Mouse (Mus musculus): ENCODE measurements around the gene Adam19. TPM values are rescaled to one million over a fixed set of nuclear protein-coding genes. Genes with fewer than 3 reads are reported as not detected.

The Adam19 gene
- polyA plus RNA-seq, 1 experiment from 2014 or later: 12.2 TPM

- H3K9me3 ChIP-seq: no peaks in the 10 kb centered on the region
- ATAC-seq (replicated peaks): no peak
- WGBS: 58% methylated on average over 9 of the region's 9 CpGs
- peak overlapping the region; percentile 69 for H3K4me2 ChIP-seq
- H3K4me1 ChIP-seq: peaks cover 19% of the 10 kb centered on the region
- no peak overlapping the region; the same call in 1 of the 2 replicates for H3K9ac ChIP-seq
- peak overlapping the region; percentile 71; the same call in 1 of the 2 replicates for H3K4me3 ChIP-seq
- 0 out of 2 replicates have a peak, but pooled peaks cover 3% of the 10 kb centered on the region for H3K36me3 ChIP-seq (replicated peaks)
- no peaks in the 10 kb centered on the region for H3K27me3 ChIP-seq (replicated peaks)
- no peak overlapping the region for H3K27ac ChIP-seq
These were observed 2.2 kb downstream of the Adam19 start for GRCm38 (mm10) chr11:46058011-46058410.

GRCm38 (mm10) chr11:46058916-46059315 is 3.1 kb downstream of the Adam19 start:
- Histone ChIP-seq H3K27me3 (replicated peaks) (no peaks in the 10 kb centered on the region), H3K9ac (no peak overlapping the region), H3K4me1 (peaks cover 19% of the 10 kb centered on the region), H3K36me3 (replicated peaks) (0 out of 2 replicates have a peak, but pooled peaks cover 3% of the 10 kb centered on the region), H3K4me2 (no peak overlapping the region), H3K9me3 (no peaks in the 10 kb centered on the region), H3K4me3 (no peak overlapping the region), H3K27ac (no peak overlapping the region)
- WGBS: 97% methylated on average over 4 of the region's 4 CpGs
- ATAC-seq (replicated peaks): no peak

- WGBS: 75% methylated on average over 8 of the region's 8 CpGs
- no peak for ATAC-seq (replicated peaks)
- Histone ChIP-seq H3K27ac (no peak overlapping the region), H3K4me1 (peaks cover 26% of the 10 kb centered on the region), H3K9me3 (no peaks in the 10 kb centered on the region), H3K36me3 (replicated peaks) (0 out of 2 replicates have a peak, but pooled peaks cover 3% of the 10 kb centered on the region), H3K27me3 (replicated peaks) (no peaks in the 10 kb centered on the region), H3K9ac (no peak overlapping the region), H3K4me3 (no peak overlapping the region), H3K4me2 (no peak overlapping the region)
These were observed 4.3 kb downstream of the Adam19 start for GRCm38 (mm10) chr11:46059887-46060650.

- no peak overlapping the region for H3K27ac ChIP-seq
- no peaks in the 10 kb centered on the region for H3K27me3 ChIP-seq (replicated peaks)
- 0 out of 2 replicates have a peak, but pooled peaks cover 3% of the 10 kb centered on the region for H3K36me3 ChIP-seq (replicated peaks)
- 85% methylated on average over 5 of the region's 5 CpGs for WGBS
- H3K4me2 ChIP-seq: no peak overlapping the region
- H3K4me3 ChIP-seq: no peak overlapping the region
- H3K9me3 ChIP-seq: no peaks in the 10 kb centered on the region
- peaks cover 27% of the 10 kb centered on the region for H3K4me1 ChIP-seq
- no peak for ATAC-seq (replicated peaks)
- no peak overlapping the region for H3K9ac ChIP-seq
These were observed 4.8 kb downstream of the Adam19 start for GRCm38 (mm10) chr11:46060651-46061020.

GRCm38 (mm10) chr11:46061776-46062445 is 6.1 kb downstream of the Adam19 start:
- Histone ChIP-seq H3K4me1 (peaks cover 26% of the 10 kb centered on the region), H3K4me3 (no peak overlapping the region)

GRCm38 (mm10) chr11:46062569-46062968 is 6.8 kb downstream of the Adam19 start:
- Histone ChIP-seq H3K27ac (no peak overlapping the region), H3K27me3 (replicated peaks) (no peaks in the 10 kb centered on the region), H3K9me3 (no peaks in the 10 kb centered on the region), H3K4me2 (no peak overlapping the region), H3K36me3 (replicated peaks) (0 out of 2 replicates have a peak, but pooled peaks cover 3% of the 10 kb centered on the region), H3K4me3 (no peak overlapping the region), H3K9ac (no peak overlapping the region), H3K4me1 (peaks cover 20% of the 10 kb centered on the region)
- ATAC-seq (replicated peaks): no peak
- WGBS: 53% methylated on average over 4 of the region's 4 CpGs

More at GRCm38 (mm10) chr11:46061776-46062445, 6.1 kb downstream of the Adam19 start:
- H3K9me3 ChIP-seq: no peaks in the 10 kb centered on the region
- WGBS: 85% methylated on average over 6 of the region's 6 CpGs
- H3K27ac ChIP-seq: no peak overlapping the region
- 0 out of 2 replicates have a peak, but pooled peaks cover 3% of the 10 kb centered on the region for H3K36me3 ChIP-seq (replicated peaks)
- no peak overlapping the region for H3K9ac ChIP-seq
- ATAC-seq (replicated peaks): no peak
- H3K27me3 ChIP-seq (replicated peaks): no peaks in the 10 kb centered on the region
- no peak overlapping the region for H3K4me2 ChIP-seq

- Histone ChIP-seq H3K27ac (no peak overlapping the region), H3K27me3 (replicated peaks) (no peaks in the 10 kb centered on the region), H3K9me3 (no peaks in the 10 kb centered on the region), H3K36me3 (replicated peaks) (0 out of 2 replicates have a peak, but pooled peaks cover 3% of the 10 kb centered on the region), H3K4me3 (no peak overlapping the region), H3K4me1 (peaks cover 15% of the 10 kb centered on the region), H3K4me2 (no peak overlapping the region), H3K9ac (no peak overlapping the region)
- WGBS: 63% methylated on average over 9 of the region's 9 CpGs
- no peak for ATAC-seq (replicated peaks)
These were observed 7.4 kb downstream of the Adam19 start for GRCm38 (mm10) chr11:46062993-46063731.

- Histone ChIP-seq H3K4me1 (peaks cover 19% of the 10 kb centered on the region), H3K9me3 (no peaks in the 10 kb centered on the region), H3K27me3 (replicated peaks) (no peaks in the 10 kb centered on the region), H3K4me2 (no peak overlapping the region), H3K4me3 (no peak overlapping the region), H3K36me3 (replicated peaks) (0 out of 2 replicates have a peak, but pooled peaks cover 3% of the 10 kb centered on the region), H3K9ac (no peak overlapping the region), H3K27ac (peak overlapping the region; percentile 35)
- 67% methylated on average over 8 of the region's 8 CpGs for WGBS
- ATAC-seq (replicated peaks): peak; percentile 19; the same call in 1 of the 2 replicates
These were observed 9.0 kb downstream of the Adam19 start for GRCm38 (mm10) chr11:46064767-46065166.

GRCm38 (mm10) chr11:46065201-46066011 is 9.6 kb downstream of the Adam19 start:
- H3K27ac ChIP-seq: peak overlapping the region; percentile 35; the same call in 1 of the 2 replicates
- H3K4me1 ChIP-seq: peaks cover 22% of the 10 kb centered on the region
- 0 out of 2 replicates have a peak, but pooled peaks cover 3% of the 10 kb centered on the region for H3K36me3 ChIP-seq (replicated peaks)
- H3K27me3 ChIP-seq (replicated peaks): no peaks in the 10 kb centered on the region
- no peaks in the 10 kb centered on the region for H3K9me3 ChIP-seq
- WGBS: 50% methylated on average over 21 of the region's 21 CpGs
- H3K4me2 ChIP-seq: no peak overlapping the region
- no peak overlapping the region for H3K4me3 ChIP-seq
- peak; percentile 73 for ATAC-seq (replicated peaks)
- no peak overlapping the region for H3K9ac ChIP-seq

- no peak for ATAC-seq (replicated peaks)
- Histone ChIP-seq H3K27me3 (replicated peaks) (no peaks in the 10 kb centered on the region), H3K36me3 (replicated peaks) (no peaks in the 10 kb centered on the region), H3K4me1 (peaks cover 22% of the 10 kb centered on the region), H3K27ac (no peak overlapping the region), H3K4me3 (no peak overlapping the region), H3K9me3 (no peaks in the 10 kb centered on the region), H3K4me2 (no peak overlapping the region), H3K9ac (no peak overlapping the region)
- WGBS: 93% methylated on average over 10 of the region's 10 CpGs
These were observed 11.7 kb downstream of the Adam19 start for GRCm38 (mm10) chr11:46067371-46068060.
